Mouse (Mus musculus): ENCODE measurements around the gene Prkg1.

- TF ChIP-seq CHD2 (IDR thresholded peaks at IDR 0.05; ENCODE audit: low read length) (no peak), POLR2AphosphoS2 (IDR thresholded peaks at IDR 0.05; ENCODE audit: low read length) (no peak), CTCF (IDR thresholded peaks at IDR 0.05 in 2 of 3, conservative IDR thresholded peaks at IDR 0.05 in 1 of 3; ENCODE audit: control insufficient read depth in 1 of 3, insufficient read depth in 1 of 3, low read depth in 2 of 3, low read length in 3 of 3, poor library complexity in 1 of 3, severe bottlenecking in 1 of 3) (no peak)
Measured at GRCm38 (mm10) chr19:31362051-31362450, 402.8 kb downstream of the Prkg1 start.

Data from MEL (cell line).